Mouse (Mus musculus) right cerebral cortex, adult 18-20 months (tissue): ENCODE data around the gene Ric1.

Experiments
- DNase-seq: peaks from one replicate; pipeline ENCODE4 v3.0.0; 2022; ENCODE audit warnings: mixed read lengths

Gene Ric1

DNA sequence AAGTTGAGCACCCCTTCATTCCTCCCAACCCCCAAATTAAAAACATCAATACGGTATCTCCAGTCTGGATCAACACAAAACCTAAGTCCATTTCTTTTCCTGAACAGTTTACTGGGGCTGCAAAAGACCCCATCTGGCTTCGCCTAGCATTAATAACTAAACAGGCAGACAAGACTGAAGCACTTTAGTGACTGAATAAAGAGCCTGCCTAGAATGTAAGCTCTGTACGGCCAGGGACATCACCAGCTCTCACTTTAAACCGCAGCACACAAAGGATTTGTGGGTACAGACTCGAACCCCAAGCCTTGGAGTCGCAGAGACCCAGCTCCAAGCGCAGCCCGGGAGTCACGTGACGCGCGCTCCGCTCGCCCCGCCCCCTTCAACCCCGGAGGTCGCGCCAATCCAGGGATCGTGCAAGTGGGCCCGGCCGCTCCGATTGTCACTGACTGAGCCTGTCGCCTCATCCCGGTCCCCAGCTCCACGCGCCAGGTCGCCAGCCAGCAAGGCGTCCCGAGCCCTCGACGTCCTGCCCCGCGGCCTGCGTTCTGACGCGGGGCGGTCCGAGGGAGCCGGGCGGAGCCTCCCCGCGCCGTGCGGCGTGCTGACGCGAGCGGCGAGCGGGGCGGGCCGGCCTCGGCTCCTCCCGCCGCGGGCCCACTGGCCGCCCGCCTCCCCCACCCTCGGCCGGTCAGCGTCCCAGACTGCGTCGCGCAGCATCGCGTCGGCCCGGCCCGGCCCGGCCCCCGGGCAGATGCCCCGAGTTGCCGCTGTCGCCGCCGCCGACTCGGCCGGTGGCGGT lies at the start of gene Ric1:
Gene Ric1, plus strand, starts transcription at position 646 of the 799 bp plus-strand sequence.
- peak; percentile 90 for DNase-seq

DNA sequence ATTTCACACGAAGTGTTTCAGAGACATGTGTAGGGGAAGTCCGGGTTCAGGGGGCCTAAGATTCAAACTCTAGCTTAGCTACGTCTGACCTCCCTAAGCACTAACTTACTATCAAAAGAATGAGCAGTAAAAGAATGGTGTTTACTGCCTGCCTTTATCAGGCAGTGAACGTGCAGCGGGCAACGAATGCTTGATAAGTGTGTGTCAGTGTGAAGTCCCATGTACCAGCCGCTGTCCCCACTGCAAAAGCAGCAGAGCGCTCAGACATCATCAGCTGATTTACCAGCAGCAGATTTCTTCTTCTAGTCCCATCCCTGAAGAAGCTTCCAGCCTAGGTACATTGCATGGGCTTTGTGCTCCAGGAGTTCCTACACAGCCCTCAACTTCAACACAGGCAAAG lies 49.7 kb upstream of the Ric1 start:
- no peak for DNase-seq

DNA sequence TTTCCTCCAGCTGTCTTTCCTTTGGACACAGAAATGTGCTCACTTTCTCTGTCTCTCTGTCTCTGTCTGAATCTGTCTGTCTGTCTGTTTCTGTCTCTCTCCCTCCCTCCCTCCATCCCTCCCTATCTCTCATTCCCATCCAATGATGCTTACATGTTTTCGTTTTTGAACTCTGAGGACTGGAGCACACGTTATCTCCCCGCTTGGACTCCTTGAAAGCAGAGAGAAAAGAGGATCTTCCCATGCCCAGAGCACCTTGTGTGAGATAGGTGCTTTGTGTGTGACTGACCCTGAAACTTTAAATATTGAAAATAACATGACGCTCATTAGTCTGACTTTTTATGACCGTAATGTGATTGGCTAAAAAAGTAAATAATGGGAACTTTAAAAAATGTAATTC lies 49.1 kb upstream of the Ric1 start:
- DNase-seq, result no peak

DNA sequence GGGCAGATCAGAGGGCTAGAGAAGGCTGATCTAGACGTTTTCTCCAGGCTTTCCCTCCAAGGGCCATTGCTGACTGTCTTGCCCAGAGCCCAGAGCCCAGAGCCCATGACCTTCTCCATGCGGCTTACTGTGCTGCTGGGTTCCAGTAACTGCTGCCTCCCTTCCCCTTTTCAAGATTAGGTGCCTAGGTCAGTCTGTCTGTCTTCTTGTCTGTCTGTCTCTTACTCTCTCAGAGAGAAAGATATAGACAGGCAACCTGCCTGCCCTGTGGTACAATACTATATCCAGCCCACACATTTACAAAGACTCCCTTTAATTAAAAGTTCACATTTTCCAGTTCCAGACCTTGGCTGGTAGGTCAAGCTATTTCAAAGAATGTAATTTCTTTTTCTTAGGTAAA lies 47.3 kb upstream of the Ric1 start:
- DNase-seq, result no peak

DNA sequence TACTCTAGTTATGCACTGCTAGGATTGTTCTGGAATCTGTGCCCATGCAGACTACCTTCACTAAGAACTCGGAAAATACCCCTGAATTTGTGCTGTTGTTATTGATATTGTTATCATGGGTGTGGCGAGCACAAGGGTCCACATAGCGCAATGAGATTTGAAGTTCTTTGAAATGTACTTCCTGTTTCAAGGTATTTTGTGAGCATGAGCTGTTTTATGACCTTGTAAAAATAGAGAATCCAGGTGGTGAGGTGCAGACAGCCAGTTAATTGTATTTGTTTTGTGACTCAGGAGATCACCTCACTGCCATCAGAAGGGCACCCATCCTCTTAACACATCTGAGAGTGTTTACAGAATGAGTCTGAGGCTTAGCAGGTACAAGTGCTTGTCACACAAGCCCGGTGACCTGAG lies 46.9 kb upstream of the Ric1 start:
- DNase-seq, result no peak

DNA sequence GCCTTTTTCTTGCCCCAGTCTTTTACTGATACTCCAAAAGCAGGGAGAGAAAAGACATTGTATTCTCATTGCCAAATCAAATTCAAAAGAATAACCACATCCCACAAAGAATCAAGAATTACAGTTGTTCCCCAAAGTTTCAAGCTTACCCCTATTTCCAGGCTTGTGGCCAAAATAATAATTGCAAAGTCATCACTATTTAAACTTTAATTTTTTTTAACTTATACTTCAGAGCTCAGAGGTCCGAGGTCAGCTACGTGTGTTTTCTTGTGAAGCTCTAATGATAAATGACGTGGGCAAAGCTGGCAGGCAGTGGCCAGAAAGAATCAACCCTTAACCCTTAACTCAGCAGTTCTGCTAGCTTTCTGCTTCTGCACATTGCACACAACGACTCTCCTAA lies 43.5 kb upstream of the Ric1 start:
- no peak for DNase-seq

DNA sequence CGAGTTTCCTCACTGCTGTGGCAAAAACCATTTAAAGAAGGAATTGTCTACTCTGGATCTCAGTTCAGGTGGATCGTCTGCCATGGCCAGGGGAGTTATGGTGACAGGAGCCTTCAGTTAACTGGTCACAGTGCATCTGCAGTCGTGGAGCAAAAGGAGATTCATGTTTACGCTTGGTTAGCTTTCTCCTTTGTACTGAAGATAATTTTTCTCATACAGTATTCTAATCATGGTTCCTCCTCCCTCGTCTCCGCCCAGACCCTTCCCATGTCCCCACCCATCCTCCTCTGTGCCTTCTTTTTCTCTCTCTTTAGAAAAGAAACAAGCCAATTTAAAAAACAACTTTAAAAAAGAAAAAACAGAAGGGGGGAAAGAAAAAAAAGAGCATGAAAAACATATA lies 40.5 kb upstream of the Ric1 start:
- no peak for DNase-seq

DNA sequence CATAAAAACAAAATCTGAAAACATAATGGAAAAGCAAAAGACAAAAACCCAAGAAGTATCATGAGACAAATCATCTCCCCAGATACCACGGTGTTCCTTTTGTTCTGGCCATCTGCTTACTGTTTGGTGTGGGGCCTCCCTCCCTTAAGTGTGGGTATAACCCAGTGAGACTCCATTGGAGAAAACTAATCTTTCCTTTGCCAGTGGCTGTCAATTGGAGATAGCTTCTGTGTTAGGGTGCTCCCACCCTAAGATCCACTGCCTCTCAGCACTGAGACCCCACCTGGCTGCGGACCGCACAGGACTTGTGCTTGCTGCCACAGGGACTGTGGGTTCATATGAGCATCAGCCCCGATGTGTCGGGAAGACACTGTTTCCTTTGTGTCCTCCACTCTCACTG lies 39.9 kb upstream of the Ric1 start:
- no peak for DNase-seq

DNA sequence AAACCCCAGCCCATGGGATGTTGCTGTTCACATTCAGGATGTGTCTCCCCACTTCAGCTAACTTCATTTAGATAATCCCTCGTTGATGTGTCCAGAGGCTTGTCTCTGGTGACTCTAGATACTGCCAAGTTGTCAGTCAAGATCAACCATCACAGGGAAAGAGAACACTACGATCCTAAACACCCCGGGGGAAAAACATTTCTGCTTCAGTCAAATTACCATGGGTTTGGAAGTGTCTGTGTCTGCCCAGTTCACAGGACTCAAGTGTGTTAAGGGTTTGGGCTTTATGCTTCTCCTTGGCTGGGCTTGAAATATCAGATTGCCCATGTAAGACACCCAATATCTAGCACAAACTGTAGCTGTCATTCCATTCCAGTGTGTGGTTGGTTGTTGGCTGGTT lies 39.4 kb upstream of the Ric1 start:
- DNase-seq, result no peak

DNA sequence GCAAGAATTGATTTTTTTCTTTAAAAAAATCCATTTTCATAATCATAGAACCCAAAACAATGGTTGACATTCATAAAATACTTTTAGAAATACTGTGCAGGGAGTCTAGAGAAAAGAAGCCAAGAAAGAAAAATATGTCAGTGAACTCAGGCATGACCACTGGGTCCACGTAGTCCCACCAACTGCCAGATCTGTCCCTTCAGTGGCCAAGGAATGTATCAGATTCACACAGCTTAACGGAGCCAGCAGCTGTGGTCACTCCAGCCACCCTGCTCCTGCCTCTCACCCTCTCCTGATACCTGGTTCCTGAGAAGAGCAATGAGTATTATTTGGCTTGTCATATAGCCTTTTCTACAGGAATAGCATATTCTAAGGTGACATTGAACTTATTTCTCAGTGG lies 38.7 kb upstream of the Ric1 start:
- DNase-seq, result no peak

DNA sequence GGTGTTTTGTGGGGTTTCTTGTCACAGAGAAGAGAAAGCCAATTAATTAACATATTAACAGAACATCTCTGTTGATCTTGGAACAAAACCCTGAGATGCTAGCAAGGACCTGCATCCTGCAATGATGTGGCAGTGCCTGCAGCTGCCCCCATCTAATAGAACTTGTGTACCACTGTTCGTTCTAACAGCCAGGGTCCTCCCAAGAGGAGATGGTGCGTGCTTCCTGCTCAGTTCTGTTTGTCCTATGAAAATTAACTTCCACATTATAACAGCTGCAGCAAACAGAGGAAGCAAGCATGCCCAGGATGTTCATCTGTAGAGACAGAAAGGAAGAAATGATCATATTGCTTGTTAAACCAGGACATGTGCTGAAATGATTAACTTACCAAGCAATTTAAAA lies 37.5 kb upstream of the Ric1 start:
- DNase-seq, result no peak

DNA sequence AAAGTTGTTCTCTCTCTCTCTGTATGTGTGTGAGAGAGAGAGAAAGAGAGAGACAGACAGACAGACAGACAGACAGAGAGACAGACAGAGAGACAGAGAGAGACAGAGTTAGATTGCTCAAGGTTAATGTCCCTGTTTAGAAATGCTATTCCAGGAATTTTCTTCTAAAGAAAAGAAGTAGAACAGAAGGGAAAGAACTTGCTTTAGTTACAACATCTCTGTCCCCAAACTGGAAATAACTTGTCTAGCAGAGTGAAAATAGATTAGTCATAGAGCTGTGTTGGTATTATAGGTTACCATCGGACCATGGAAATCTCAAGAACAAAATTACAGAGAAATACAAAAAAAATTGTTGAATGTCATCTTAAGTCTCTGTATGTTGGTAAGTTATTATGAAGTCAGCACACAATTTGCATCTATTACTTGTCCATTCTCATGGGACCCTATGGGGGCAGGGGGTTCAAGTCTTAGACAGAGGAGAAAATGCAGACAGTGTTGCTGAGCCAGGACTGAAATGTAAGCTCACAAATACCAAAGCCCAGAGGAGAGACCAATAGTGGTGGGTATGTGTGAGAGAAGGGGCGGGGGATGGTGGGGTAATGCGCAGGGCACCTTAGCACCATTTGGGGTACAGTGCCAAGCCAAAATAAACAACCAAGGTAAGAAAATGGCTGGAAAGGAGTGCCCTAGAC lies 36.7 kb upstream of the Ric1 start:
- no peak for DNase-seq

DNA sequence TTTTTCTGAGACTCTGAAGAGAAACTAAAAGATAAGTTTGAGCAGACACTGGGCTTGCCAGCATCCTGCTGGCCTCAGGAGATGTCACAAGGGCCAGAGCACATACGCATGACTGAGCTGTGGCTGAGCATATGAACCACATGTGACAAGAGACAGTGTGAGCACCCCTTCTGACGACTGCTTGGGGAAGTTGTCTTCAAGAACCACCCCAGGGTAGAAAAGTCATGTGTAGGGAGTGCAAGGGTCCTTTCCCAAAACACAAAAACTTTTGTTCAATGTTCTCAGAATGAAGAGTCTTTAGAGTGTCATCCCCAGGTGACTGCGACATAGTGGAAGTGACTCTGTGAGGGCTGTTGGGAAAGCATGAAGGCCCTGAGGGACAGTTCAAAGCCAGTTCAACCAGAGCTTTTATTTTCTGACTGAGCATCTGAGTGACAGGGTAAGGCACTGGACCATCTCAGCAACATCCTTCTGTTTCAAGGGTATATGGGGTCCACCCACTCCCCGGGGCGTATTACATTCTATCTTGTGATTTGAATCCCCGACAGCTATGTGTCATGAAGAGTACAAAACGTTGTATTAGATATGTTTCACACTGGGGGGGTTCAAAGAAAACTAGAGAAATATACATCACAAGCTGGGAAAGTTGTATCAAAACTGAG lies 35.4 kb upstream of the Ric1 start:
- DNase-seq, result no peak

DNA sequence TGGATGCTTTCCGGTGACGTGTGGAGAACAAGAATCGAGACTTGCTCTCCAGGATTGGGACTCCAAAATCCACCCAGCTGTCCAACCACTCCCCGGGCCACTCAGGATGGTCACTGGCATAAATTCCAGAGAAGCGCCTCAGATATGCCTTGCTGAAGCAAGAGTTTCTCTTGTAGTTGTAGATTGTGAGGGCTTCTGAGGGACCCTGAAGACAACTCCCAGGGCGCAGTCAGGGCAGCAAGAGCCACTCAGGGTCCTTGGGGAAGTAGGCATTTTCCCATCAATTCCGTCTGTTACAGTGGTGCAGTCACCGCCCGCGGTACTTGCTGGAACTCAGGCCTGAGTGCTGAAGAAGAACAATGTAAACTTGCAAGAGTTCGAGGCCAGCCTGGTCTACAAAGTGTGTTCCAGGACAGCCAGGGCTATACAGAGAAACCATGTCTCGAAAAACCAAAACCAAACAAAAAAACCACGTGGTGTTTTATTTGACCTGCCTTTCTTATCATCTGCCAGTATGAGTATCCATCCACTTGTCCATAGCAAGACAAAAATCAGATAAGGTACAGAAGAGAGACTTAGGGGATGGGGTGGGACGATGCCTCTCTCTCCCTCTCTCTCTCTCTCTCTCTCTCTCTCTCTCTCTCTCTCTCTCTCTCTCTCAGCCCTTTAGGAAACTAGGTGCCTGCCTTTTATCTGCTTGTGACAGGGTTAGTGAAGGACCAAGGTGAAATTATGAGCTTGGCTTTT lies 34.6 kb upstream of the Ric1 start:
- DNase-seq, result no peak

DNA sequence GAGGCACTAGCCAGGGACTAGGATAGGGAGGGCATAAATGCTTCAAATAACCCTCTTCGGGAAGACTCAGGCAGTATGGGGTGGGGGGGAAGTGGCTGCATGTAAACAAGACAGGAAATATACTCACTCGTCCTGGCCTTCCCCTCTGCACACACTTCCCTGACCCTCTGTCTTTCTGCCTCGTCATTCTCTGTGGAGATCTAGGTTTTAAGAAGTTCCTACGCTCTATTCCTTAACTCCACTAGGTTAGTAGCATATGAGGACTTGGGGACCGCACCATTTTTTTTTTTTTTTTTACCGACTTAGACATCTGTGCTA lies 34.0 kb upstream of the Ric1 start:
- no peak for DNase-seq

DNA sequence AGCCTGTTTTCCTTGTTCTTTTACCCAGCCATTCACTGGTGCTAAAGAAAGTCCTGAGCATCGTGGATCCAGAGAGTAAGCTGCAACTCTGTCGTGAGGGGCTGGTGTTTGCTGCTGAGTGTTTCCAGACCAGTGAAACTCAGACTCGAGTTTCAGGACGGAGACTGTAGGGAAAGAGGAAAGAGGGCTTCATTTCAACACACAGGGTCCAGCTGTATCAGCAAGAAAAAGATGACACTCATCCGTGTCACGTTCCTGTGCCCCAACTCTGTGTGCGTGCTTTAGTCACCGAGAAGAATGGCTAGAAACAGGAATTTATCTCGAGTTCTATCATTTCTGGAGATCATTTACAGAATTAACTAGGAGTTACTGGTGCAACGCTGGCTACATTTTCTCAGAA lies 33.7 kb upstream of the Ric1 start:
- no peak for DNase-seq

DNA sequence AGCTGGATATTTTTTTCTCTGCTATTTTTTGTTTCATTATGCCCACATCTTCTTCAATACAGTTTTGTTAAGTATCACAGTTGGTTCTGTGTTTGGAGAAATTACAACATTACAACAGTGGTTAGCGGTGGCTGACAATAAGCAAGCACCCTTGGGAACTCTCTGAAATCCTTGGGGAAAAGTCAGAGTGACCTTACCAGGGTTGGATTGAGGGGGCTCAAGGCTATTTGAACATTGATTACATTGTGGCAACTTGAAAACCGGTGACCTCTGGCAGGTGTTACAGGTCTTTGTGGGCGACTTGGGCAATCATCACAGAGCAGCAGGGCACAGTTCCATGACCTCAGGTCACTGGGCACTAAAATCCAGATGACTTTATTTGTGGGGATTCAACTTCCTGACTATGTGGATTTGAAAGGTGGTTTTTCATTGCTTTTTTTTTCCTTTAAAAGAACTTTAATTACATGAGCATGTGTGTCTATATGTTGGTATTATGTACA lies 32.2 kb upstream of the Ric1 start:
- no peak for DNase-seq

DNA sequence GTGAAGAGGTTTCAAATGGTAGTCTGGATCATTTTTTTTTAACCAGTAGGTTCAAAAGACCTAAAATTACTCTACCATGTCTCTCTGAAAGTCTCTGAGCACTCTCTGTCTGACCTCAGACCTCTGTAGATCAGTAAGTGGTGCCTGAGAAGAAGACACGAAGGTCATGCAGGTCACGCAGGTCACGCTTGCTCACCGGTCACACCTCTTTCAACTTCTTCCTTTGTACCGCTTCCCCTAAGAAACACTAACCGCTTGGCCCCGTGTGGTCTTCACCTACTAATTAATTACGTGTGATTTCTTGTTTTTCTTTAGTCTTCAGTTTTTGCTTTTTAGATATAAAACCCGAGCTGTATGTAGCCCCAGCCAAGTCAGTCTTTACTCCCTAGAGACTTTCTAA lies 30.6 kb upstream of the Ric1 start:
- no peak for DNase-seq

DNA sequence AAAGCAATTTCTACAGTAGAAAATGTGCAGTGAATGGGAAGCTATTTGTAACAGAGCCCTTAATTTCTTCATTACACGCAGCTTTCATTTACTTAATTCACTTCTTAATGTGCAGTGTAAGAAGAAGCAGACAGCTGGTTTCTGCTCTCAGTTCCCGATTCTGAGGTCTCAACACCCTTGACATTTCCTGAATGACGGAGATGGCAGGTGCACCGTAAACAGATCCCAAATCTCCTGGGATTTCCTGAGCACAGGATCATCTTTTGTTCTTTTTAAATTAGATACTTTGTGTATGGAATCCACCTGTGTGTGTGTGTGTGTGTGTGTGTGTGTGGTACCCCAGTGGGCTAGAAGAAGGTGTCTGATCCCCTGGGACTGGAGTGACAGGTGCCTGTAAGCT lies 27.6 kb upstream of the Ric1 start:
- no peak for DNase-seq

DNA sequence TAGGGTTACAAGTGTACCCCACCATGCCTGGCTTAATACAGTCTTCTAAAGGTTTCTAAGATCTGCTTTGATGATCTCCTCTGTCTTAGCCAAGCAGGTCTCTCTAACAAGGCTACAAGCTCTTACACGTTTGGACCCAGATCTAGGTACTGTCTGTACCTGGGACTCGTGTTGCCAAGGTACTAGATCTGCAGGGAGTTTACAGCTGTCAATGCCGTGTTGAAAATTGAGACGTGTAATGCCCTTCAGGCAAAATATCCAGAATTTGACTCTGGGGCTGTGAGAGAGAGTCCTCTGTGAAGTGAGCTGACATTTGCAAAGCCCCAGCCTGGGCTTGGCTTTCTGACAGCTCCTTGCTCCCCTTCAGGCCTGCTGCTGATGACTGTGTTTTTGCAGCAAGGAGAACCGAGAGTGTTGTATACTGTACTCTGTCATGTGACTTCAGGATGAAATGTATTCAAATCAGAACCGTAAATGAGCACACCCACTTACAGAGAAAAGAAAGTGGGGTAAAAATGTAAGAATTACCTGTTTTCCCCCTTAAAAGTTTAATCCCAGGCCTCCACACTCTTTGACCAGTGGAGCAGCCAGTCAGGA lies 26.0 kb upstream of the Ric1 start:
- no peak for DNase-seq

DNA sequence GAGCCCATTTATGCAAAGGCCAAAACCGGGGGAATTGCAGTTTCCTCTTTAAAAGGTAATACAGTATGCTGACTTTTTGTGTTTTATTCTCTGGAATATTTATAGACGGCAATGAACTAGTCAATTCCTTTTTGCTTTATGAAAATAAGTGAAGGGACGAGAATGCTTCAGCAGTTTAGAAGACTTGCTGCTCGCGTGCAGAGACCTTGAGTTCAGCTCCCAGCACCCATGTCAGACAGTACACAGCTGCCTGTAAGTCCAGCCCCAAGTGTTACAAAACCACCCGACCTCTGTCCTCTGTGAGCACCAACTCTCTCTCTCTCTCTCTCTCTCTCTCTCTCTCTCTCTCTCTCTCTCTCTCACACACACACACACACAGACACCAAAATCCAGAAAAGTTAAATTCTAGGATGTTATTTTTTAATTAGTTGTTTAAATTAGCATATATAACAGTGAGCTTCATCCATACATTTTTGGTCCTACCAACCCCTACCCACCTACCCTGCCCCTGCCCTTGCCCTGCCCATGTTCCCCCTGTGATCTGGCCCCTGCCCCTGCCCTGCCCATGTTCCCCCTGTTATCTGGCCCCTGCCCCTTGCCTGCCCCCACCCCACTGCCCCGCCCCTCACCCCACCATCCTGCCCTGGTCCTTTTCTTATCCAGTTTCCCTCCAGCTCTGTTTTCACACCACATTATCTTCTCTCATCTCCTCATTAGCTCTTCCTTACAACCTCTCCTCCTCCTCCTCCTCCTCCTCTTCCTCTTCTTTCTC lies 25.1 kb upstream of the Ric1 start:
- DNase-seq, result no peak

DNA sequence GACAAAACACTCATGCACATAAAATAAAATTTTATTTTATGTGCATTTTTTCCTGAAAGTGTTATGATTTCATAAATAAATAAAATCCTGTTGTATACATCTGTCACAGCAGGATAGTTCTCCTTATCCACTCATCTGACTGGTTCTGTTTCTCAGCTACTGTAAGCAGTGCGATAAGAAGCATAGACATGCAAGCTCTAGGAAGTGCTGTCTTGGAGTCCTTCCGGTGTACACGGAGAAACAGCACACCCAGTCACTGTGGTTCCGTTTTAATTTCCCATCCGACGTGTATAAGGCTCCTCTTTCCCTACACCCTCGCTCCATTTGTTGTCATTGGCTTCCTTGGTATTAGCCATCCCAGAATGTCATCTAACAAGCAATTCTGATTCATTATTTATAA lies 24.2 kb upstream of the Ric1 start:
- DNase-seq, result no peak
